Comparison of ENCODE assay signal across 8 mouse cellular contexts in the genomic region with DNA sequence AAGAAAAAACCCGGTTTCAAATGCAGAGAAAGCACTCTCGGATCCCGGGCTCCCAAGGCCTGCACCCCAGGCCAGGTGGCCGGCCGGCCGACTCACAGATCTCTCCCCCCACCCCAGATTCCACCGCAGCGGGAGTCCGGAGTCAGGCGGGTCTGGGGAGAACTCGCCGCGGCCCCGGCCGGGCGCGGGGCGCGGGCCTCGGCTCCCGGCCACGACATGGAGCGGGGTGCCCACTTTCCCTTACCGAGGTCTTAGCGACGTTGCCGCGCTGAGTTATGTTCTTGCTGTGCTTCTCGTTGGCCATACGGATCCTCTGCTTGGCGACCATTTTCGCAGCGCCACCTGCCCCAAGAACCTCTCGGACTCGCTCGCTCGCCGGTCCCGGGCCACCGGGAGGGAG. TPM values are rescaled to one million over a fixed set of nuclear protein-coding genes. Genes with fewer than 3 reads are reported as not detected.
DNase-seq lines count a peak whose midpoint lies in the region; ATAC-seq and TF ChIP-seq lines count a peak whose summit lies in the region.

No protein-coding gene starts in this region.

- TF ChIP-seq POLR2A in ES-Bruce4 (IDR thresholded peaks at IDR 0.05; ENCODE audit: insufficient read depth, low read length): no peak
- TF ChIP-seq POLR2A in small intestine, adult 2 months (IDR thresholded peaks at IDR 0.05; ENCODE audit: low read depth, low read length): no peak

- no peak for TF ChIP-seq EP300 in ES-Bruce4 (IDR thresholded peaks at IDR 0.05; ENCODE audit: insufficient read depth, low read depth, low read length)

- H3K4me2 ChIP-seq in heart, embryonic 15.5 days: peak overlapping the region; percentile 77
- peak overlapping the region; percentile 82 for H3K4me2 ChIP-seq in embryonic facial prominence, embryonic 14.5 days (ENCODE audit: low read depth, low read length)
- H3K4me2 ChIP-seq in limb, embryonic 12.5 days: peak overlapping the region; percentile 68

- H3K27ac ChIP-seq in heart, embryonic 15.5 days: peak overlapping the region; percentile 96
- H3K27ac ChIP-seq in ES-Bruce4 (ENCODE audit: insufficient read depth, low read length): peak overlapping the region; percentile 77
- H3K27ac ChIP-seq in embryonic facial prominence, embryonic 14.5 days (replicated peaks; ENCODE audit: low read depth, low read length): peak overlapping the region; percentile 93
- H3K27ac ChIP-seq in limb, embryonic 12.5 days: peak overlapping the region; percentile 95
- H3K27ac ChIP-seq in small intestine, adult 2 months (ENCODE audit: insufficient read depth, low read depth, low read length): peak overlapping the region; percentile 91

- H3K4me3 ChIP-seq in heart, embryonic 15.5 days: peak overlapping the region; percentile 100
- peak overlapping the region; percentile 81 for H3K4me3 ChIP-seq in ES-Bruce4 (ENCODE audit: low read depth, low read length)
- peak overlapping the region; percentile 95 for H3K4me3 ChIP-seq in embryonic facial prominence, embryonic 14.5 days (ENCODE audit: low read depth, low read length)
- H3K4me3 ChIP-seq in limb, embryonic 12.5 days (replicated peaks): peak overlapping the region; percentile 95
- peak overlapping the region; percentile 89 for H3K4me3 ChIP-seq in small intestine, adult 2 months (ENCODE audit: low read depth, low read length)

- ATAC-seq in heart, embryonic 15.5 days (replicated peaks; ENCODE audit: insufficient number of reproducible peaks, insufficient read depth, low FRiP score, low read depth): peak; percentile 47
- ATAC-seq in embryonic facial prominence, embryonic 14.5 days (ENCODE audit: low read depth): no peak
- peak; percentile 5; the same call in 1 of the 2 replicates for ATAC-seq in limb, embryonic 12.5 days (ENCODE audit: insufficient number of reproducible peaks, insufficient read depth, low FRiP score, low TSS enrichment, low read depth)

- DNase-seq in heart, adult 8-10 months (ENCODE audit: low spot score): no peak
- DNase-seq in embryonic facial prominence, embryonic 14.5 days (ENCODE audit: low spot score): peak; percentile 22
- DNase-seq in urinary bladder, postnatal 14 days (ENCODE audit: low spot score): no peak
- DNase-seq in left cerebral cortex, postnatal 25 days (ENCODE audit: low spot score in 2 of 2): no peak

- H3K4me1 ChIP-seq in heart, embryonic 15.5 days (replicated peaks): peaks cover 14% of the 10 kb centered on the region
- H3K4me1 ChIP-seq in ES-Bruce4 (ENCODE audit: control insufficient read depth, insufficient read depth, low read length): no peaks in the 10 kb centered on the region
- peaks cover 18% of the 10 kb centered on the region for H3K4me1 ChIP-seq in embryonic facial prominence, embryonic 14.5 days (ENCODE audit: control insufficient read depth, insufficient read depth, low read length)
- H3K4me1 ChIP-seq in limb, embryonic 12.5 days (replicated peaks): peaks cover 14% of the 10 kb centered on the region; the same call in 1 of the 2 replicates
- H3K4me1 ChIP-seq in small intestine, adult 2 months (ENCODE audit: control insufficient read depth, insufficient read depth, insufficient read length, low read length): no peaks in the 10 kb centered on the region

- under 1% methylated on average over 40 of the region's 40 CpGs for WGBS in heart, embryonic 15.5 days
- WGBS in embryonic facial prominence, embryonic 14.5 days: 0% methylated on average over 31 of the region's 40 CpGs
- 1% methylated on average over 40 of the region's 40 CpGs for WGBS in limb, embryonic 12.5 days
- WGBS in small intestine, adult 2 months: under 1% methylated on average over 40 of the region's 40 CpGs

- no peaks in the 10 kb centered on the region for H3K27me3 ChIP-seq in heart, embryonic 15.5 days
- H3K27me3 ChIP-seq in ES-Bruce4 (ENCODE audit: control insufficient read depth, insufficient read depth, low read length, poor library complexity, severe bottlenecking): no peaks in the 10 kb centered on the region
- H3K27me3 ChIP-seq in embryonic facial prominence, embryonic 14.5 days (replicated peaks; ENCODE audit: control insufficient read depth, insufficient read depth, low read length): no peaks in the 10 kb centered on the region
- no peaks in the 10 kb centered on the region for H3K27me3 ChIP-seq in limb, embryonic 12.5 days
- no peaks in the 10 kb centered on the region for H3K27me3 ChIP-seq in small intestine, adult 2 months (ENCODE audit: control insufficient read depth, insufficient read depth, low read length)

- TF ChIP-seq CTCF in ES-Bruce4 (IDR thresholded peaks at IDR 0.05; ENCODE audit: low read depth, low read length): no peak
- no peak for TF ChIP-seq CTCF in small intestine, adult 2 months (IDR thresholded peaks at IDR 0.05; ENCODE audit: extremely low read depth, insufficient read length, insufficient replicate concordance, low read depth, low read length)

- H3K9me3 ChIP-seq in heart, embryonic 15.5 days (replicated peaks): no peaks in the 10 kb centered on the region
- H3K9me3 ChIP-seq in ES-Bruce4 (replicated peaks; ENCODE audit: control insufficient read depth, insufficient read depth, low read length, poor library complexity, severe bottlenecking): no peaks in the 10 kb centered on the region
- H3K9me3 ChIP-seq in embryonic facial prominence, embryonic 14.5 days (ENCODE audit: control insufficient read depth, low read length): no peaks in the 10 kb centered on the region
- no peaks in the 10 kb centered on the region for H3K9me3 ChIP-seq in limb, embryonic 12.5 days

- H3K9ac ChIP-seq in heart, embryonic 15.5 days: peak overlapping the region; percentile 99
- H3K9ac ChIP-seq in ES-Bruce4 (ENCODE audit: low read depth, poor library complexity, severe bottlenecking): peak overlapping the region; percentile 90
- H3K9ac ChIP-seq in embryonic facial prominence, embryonic 14.5 days (ENCODE audit: low read depth, low read length): peak overlapping the region; percentile 95
- H3K9ac ChIP-seq in limb, embryonic 12.5 days (replicated peaks): peak overlapping the region; percentile 96

- peaks cover 26% of the 10 kb centered on the region for H3K36me3 ChIP-seq in heart, embryonic 15.5 days
- H3K36me3 ChIP-seq in ES-Bruce4 (ENCODE audit: control insufficient read depth, insufficient read depth, low read length, poor library complexity, severe bottlenecking): peaks cover 27% of the 10 kb centered on the region
- peaks cover 28% of the 10 kb centered on the region for H3K36me3 ChIP-seq in embryonic facial prominence, embryonic 14.5 days (ENCODE audit: control insufficient read depth, insufficient read depth, low read length)
- H3K36me3 ChIP-seq in limb, embryonic 12.5 days: peaks cover 29% of the 10 kb centered on the region
- peaks cover 21% of the 10 kb centered on the region for H3K36me3 ChIP-seq in small intestine, adult 2 months (ENCODE audit: control insufficient read depth, insufficient read depth, low read length)

- intact Hi-C loops in left cerebral cortex, postnatal 25 days (cut with DNase I): loop anchor here (1.0 to 2.0 kb wide), 2 partner anchors 52 to 108 kb away; no protein-coding TSS in a partner anchor

RNA-seq across cellular contexts. Expression of a gene that starts 0.5 kb away (rescaled TPM):
- polyA plus RNA-seq in heart, embryonic 15.5 days (2015; fragmentation: Nextera tagmentation; extraction: Ambion mirVana): 32.0 and 34.5 TPM in 2 replicates
- 10 to 100 TPM; 35.5 to 36.8 (median 35.8) TPM for total RNA-seq in heart, adult 8-10 months (2022)
- 184 and 196 TPM in 2 replicates for polyA plus RNA-seq in ES-Bruce4 (2011; ENCODE audit: insufficient read depth, insufficient read length, low read depth, missing spikeins)
- 52.8 and 54.6 TPM in 2 replicates for polyA plus RNA-seq in embryonic facial prominence, embryonic 14.5 days (2014; fragmentation: Nextera tagmentation; extraction: Ambion mirVana)
- 56.1 and 57.4 TPM in 2 replicates for polyA plus RNA-seq in limb, embryonic 12.5 days (2016; fragmentation: Nextera tagmentation; extraction: Ambion mirVana)
- polyA plus RNA-seq in small intestine, adult 2 months (2012; rRNA removed): 0.76 and 1.8 TPM in 2 replicates
- 10 to 100 TPM; 40.8 to 42.2 TPM for total RNA-seq in left cerebral cortex, postnatal 25 days (2021)

RNA-seq across cellular contexts. Expression of a gene that starts 0.5 kb away (rescaled TPM):
- polyA plus RNA-seq in heart, embryonic 15.5 days (2015; fragmentation: Nextera tagmentation; extraction: Ambion mirVana): 80.7 and 91.6 TPM in 2 replicates
- 10 to 100 TPM in 2 of 4 experiments, 1 to 10 TPM in 2; 8.8 to 14.1 (median 9.6) TPM for total RNA-seq in heart, adult 8-10 months (2022)
- polyA plus RNA-seq in ES-Bruce4 (2011; ENCODE audit: insufficient read depth, insufficient read length, low read depth, missing spikeins): 47.4 and 48.0 TPM in 2 replicates
- 176 and 184 TPM in 2 replicates for polyA plus RNA-seq in embryonic facial prominence, embryonic 14.5 days (2014; fragmentation: Nextera tagmentation; extraction: Ambion mirVana)
- 153 and 154 TPM in 2 replicates for polyA plus RNA-seq in limb, embryonic 12.5 days (2016; fragmentation: Nextera tagmentation; extraction: Ambion mirVana)
- 62.4 and 73.5 TPM in 2 replicates for polyA plus RNA-seq in small intestine, adult 2 months (2012; rRNA removed)
- total RNA-seq in left cerebral cortex, postnatal 25 days (2021): 10 to 100 TPM; 23.4 to 25.4 TPM

RNA-seq across cellular contexts. Expression of a gene that starts 51.3 kb away (rescaled TPM):
- polyA plus RNA-seq in heart, embryonic 15.5 days (2015; fragmentation: Nextera tagmentation; extraction: Ambion mirVana): 15.4 and 18.8 TPM in 2 replicates
- total RNA-seq in heart, adult 8-10 months (2022): 100 to 1,000 TPM; 116 to 126 (median 120) TPM
- 121 and 134 TPM in 2 replicates for polyA plus RNA-seq in ES-Bruce4 (2011; ENCODE audit: insufficient read depth, insufficient read length, low read depth, missing spikeins)
- polyA plus RNA-seq in embryonic facial prominence, embryonic 14.5 days (2014; fragmentation: Nextera tagmentation; extraction: Ambion mirVana): 25.9 and 26.1 TPM in 2 replicates
- 16.3 and 18.0 TPM in 2 replicates for polyA plus RNA-seq in limb, embryonic 12.5 days (2016; fragmentation: Nextera tagmentation; extraction: Ambion mirVana)
- 14.9 and 18.7 TPM in 2 replicates for polyA plus RNA-seq in small intestine, adult 2 months (2012; rRNA removed)
- 100 to 1,000 TPM; 149 to 153 TPM for total RNA-seq in left cerebral cortex, postnatal 25 days (2021)

Comparison
In these comparisons a context has a peak if more than half of its experiments do, and no peak if none do; other contexts are left out.
1. RNA of a gene that starts 0.5 kb away (polyA plus RNA-seq): 184 to 196 TPM in ES-Bruce4, 56.1 to 57.4 TPM in limb, embryonic 12.5 days, 52.8 to 54.6 TPM in embryonic facial prominence, embryonic 14.5 days and 32.0 to 34.5 TPM in heart, embryonic 15.5 days; 0.76 to 1.8 TPM in small intestine, adult 2 months; every median in the first group is over 10 times any median in the second.
2. Peak in every context shown above with its lines, with median percentiles within 50 percentile points of each other: H3K27ac ChIP-seq, H3K4me2 ChIP-seq, H3K4me3 ChIP-seq and H3K9ac ChIP-seq.